Mouse (Mus musculus) embryonic fibroblast, embryonic 13.5 days (primary cell): ENCODE measurements around the gene Nploc4.

Experiments used
- CTCF ChIP-seq: IDR thresholded peaks from 2 replicates; pipeline ENCODE4 v1.5.1; 2011; ENCODE audit warnings: mild to moderate bottlenecking, control low read depth, low read length, moderate library complexity, borderline replicate concordance; ENCODE audit not compliant: insufficient read depth
- POLR2A ChIP-seq: IDR thresholded peaks from 2 replicates; pipeline ENCODE4 v1.6.1; 2011; ENCODE audit warnings: low read depth, mild to moderate bottlenecking, control low read depth, low read length, moderate library complexity

- TF ChIP-seq CTCF (no peak), POLR2A (no peak)
Observed at GRCm38 (mm10) chr11:120417852-120418251, 19.7 kb downstream of the Nploc4 start.
